Mouse (Mus musculus) cerebral cortex, adult 2 months (tissue): ENCODE data around the gene Fndc9.

ENCODE experiments used
- WGBS: fragments of 180-500 bp; shearing (Covaris S2); methylation state at CpG from one replicate; pipeline ENCODE4 v1.1.7; 2018; 5-methylcytosine and 5-hydroxymethylcytosine counted together

The Fndc9 gene

GRCm38 (mm10) chr11:46276168-46276567 lies 40.8 kb downstream of the Fndc9 start:
- 80% methylated on average over 8 of the region's 8 CpGs for WGBS

- 40% methylated on average over 5 of the region's 5 CpGs for WGBS
Measured at GRCm38 (mm10) chr11:46276778-46277177, 41.4 kb downstream of the Fndc9 start.

GRCm38 (mm10) chr11:46278140-46278539 lies 42.8 kb downstream of the Fndc9 start:
- WGBS: 64% methylated on average over 5 of the region's 5 CpGs

GRCm38 (mm10) chr11:46278709-46279108 lies 43.4 kb downstream of the Fndc9 start:
- WGBS: 54% methylated on average over 12 of the region's 12 CpGs

- WGBS: 55% methylated on average over 5 of the region's 5 CpGs
Measured at GRCm38 (mm10) chr11:46282612-46283011, 47.3 kb downstream of the Fndc9 start.

GRCm38 (mm10) chr11:46283800-46284199 lies 48.5 kb downstream of the Fndc9 start:
- 74% methylated on average over 6 of the region's 6 CpGs for WGBS

- WGBS: 20% methylated on average over 6 of the region's 6 CpGs
Measured at GRCm38 (mm10) chr11:46286803-46287202, 51.5 kb downstream of the Fndc9 start.

GRCm38 (mm10) chr11:46288091-46288490 lies 52.8 kb downstream of the Fndc9 start:
- 50% methylated on average over 5 of the region's 5 CpGs for WGBS

- WGBS: 50% methylated on average over 4 of the region's 4 CpGs
Measured at GRCm38 (mm10) chr11:46289022-46289421, 53.7 kb downstream of the Fndc9 start.
